Mouse (Mus musculus) MN1 (cell line): ENCODE data around the gene Ccdc157.

Experiments
- DNase-seq: peaks from one replicate; pipeline ENCODE4 v3.0.0-alpha.2; 2016; ENCODE audit warnings: low spot score

The Ccdc157 gene

DNA sequence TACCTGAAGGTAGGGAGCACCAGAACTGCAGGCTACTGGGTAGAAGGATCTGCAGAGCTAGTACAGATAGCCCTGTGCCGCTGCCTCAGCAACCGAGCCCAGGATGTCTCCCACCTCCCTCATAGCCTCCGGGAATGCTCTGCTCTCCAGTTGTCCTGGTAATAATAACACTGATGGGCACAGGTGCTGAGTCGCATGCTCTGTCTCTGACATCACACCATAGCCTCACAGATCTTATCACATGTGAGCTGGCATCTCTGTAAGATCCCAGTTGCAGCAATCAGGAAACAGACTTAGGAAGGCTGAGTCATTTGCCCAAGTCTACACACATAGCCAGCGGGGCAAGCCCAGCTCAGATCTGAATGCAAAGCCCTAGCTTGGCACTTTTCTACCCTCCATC lies 58.2 kb downstream of the Ccdc157 start:
- DNase-seq = peak; percentile 75

DNA sequence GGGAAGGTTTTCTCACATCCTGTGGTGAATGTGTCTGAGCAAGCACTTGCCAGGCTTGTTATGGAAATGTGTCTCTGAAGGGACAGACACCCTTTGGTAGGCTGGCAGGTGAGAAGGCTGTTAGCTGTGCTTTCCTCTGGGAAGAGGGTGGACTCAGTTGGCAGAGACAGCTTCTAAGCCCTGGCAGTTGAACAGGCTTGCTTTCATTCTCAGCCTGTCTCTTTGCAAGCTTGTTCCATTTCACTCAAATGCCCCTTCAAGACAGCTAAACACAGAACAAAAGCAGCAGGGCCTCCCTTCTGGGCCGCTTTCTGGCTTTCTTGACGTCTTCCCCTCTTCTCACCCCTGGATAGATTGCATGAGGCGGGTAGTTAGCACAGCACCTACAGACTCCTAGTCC lies 60.6 kb downstream of the Ccdc157 start:
- no peak for DNase-seq

DNA sequence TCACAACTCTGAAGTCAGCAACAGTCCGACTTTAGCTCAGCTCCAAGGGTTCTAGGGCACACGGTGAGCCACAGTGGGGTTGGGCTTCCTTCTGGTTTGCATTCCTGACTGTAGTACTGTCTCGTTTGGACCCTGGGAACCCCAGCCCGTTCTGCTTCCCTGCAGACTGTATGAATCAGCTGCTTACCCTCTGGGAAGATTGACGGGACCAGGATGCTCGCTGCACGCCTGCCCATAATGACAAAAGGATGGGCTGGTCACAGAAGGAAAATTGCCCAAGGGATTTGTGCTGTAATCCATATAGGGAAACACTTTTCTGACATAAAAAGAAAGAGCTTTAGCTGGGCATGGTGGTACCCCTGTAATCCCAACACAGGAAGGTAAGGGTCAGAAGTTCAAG lies 61.3 kb downstream of the Ccdc157 start:
- DNase-seq = no peak

DNA sequence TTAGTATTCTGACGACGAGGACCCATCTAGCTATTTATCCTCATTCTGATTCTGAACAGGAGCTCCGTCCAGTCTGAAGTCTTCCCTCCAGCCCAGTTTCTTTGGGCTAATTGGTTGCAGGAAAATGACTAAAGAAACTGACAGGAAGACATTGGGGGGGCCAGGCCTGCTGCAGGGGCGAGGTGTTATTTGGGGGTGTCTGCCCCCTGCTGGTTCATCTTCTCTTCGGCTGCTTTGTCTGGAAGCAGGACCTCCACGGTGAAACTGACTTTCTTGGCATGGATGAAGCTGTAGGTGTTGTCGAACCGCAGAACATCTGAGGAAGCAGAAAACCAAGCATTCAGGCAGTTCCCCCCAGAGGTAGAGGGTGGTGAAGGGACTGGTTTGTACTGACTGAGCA lies 62.0 kb downstream of the Ccdc157 start:
- no peak for DNase-seq

DNA sequence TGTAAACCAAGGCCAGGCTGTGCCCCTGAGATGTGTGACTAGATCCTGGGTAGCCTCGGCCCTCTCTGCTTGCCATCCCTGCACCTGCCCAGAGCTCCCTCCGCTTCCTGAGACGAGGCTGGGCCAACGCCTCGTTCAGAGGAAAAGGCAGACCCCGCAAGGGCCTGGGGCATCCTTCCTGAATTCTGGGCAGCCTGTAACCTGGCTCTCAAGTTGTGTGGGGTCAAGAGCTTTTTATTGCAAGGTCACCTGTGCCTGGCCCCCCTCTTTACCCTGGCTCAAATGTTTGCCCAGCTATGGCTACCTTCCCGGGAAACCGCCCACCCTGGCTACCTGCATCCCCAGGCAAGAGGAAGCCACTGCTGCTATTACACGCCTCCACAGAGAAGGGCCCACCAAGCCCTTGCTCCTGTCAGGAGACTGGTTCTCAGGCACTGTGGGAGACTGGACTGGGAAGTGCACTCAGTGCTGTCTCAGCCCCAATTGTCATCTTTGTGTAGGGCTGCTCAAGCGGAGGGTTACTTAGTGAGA lies 62.9 kb downstream of the Ccdc157 start:
- no peak for DNase-seq

DNA sequence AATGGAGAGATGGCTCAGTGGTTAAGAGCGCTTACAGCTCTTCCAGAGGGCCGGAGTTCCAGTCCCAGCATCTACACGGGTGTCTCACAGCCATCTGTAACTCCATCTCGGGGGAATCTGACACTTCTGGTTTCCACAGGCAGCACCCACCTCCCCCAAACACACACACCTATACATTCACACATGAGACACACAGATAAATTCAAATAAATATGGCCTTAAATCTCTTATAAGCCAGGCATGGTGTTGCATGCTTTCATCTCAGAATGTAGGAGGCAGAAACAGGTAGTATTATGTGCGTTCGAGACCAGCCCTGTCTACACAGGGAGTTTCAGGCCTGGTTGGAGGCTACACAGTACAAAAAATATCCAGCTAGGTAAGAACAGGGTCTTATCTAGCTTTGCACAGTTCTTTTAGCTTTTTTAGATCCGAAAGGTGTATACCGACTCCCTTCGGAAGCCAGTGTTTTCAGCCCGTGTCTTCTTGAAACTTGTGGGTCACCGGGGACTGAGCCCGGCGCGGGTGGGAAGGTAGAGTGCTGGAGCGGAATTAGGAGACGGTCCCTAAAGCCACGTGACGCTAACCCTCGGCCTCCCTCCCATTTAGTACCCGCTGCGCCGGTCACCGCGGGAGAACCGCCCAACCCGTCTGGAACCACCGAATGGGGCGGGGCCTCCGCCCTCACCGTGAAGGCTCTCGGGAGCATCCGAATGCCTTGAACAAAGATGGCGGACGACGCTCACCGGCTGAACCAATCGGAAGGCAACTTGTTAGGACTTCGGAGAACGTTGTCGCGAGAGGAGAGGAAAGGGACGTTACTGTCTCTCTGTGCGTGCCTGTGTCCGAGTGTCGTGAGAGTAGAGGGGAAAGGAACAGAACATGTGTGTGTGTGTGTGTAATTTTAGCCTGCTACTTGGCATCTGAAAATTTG lies 63.8 kb downstream of the Ccdc157 start:
- DNase-seq = peak; percentile 100

DNA sequence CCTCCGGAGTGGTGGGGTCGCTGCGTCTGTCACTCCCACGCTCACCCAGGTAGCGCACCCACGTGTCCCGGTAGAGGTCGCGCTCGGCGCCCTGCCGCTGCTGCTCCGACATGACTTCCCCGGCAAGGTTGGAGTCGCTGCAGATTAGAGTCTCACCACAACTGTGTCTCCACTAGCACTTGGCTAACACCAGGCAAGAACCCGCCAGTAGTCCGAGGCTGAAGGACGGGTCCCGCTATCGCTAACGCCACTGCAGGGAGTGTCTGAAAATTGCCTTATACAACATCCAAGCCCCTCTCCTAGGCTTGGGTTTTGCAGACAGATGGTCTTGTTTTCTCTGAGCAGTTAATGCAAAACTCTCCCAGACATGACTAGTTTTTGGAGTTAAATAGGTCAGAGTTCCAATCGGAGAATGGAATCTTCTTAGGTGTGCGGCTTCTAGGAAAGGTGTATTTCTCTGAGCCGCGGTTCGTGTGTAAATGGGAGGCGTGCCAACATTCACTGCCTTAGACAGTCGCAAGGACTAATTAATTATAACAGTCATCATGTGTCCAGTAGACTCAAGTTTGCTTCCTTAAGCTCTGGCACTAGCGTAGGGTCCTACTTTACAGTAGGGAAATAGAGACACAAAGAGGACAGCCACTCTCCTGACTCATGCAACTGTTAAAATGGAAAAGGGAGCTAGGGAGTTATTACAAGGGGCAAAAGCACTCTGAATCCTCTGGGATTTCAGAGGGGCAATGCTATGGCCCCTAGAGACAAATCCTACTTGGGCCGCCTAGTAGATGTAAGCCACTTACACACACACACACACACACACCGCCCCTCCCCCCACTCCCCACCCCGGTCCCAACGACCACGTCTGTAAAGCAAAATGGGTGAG lies 64.7 kb downstream of the Ccdc157 start, which contains the start of gene Mtfp1:
TSS of gene Mtfp1 (minus strand) at position 275 of the 883 bp plus-strand sequence.
- DNase-seq = peak; percentile 68

DNA sequence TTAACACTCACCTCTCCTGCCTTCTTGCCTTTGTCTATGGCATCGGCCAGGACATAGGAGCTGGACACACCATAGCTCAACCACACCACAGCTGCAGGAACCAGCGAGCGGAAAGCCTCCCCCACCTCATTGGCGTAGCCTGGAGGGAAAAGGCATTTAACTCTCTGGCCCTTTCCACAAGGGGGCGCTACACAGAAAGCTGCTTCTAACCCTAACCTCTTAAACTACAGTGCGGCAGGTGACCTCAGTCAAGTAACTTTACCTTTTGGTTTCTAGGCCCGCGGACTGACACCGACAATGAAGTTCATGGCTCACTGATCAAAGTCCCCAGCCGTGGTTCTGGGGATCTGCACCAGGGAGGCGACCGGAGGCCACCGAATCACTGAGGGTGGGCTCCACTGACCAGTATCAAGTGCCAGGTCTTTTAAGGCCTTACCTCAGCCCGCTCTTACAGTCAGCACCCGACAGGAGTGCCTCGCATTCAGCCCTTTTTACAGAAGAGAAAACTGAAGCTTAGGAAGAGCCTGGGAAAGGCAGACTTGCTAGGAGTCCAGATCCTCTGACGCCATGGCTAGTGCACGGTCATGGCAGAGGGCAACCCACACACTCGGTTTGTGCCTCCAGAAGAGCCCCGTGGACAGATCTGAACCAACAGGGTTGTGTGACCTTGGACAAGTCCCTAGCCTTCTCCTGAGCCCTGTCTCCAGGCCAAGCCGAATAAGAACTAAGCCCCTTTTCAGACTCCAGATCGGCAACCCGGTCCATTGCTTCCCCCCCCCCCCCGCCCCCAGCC lies 65.5 kb downstream of the Ccdc157 start:
- DNase-seq = no peak

DNA sequence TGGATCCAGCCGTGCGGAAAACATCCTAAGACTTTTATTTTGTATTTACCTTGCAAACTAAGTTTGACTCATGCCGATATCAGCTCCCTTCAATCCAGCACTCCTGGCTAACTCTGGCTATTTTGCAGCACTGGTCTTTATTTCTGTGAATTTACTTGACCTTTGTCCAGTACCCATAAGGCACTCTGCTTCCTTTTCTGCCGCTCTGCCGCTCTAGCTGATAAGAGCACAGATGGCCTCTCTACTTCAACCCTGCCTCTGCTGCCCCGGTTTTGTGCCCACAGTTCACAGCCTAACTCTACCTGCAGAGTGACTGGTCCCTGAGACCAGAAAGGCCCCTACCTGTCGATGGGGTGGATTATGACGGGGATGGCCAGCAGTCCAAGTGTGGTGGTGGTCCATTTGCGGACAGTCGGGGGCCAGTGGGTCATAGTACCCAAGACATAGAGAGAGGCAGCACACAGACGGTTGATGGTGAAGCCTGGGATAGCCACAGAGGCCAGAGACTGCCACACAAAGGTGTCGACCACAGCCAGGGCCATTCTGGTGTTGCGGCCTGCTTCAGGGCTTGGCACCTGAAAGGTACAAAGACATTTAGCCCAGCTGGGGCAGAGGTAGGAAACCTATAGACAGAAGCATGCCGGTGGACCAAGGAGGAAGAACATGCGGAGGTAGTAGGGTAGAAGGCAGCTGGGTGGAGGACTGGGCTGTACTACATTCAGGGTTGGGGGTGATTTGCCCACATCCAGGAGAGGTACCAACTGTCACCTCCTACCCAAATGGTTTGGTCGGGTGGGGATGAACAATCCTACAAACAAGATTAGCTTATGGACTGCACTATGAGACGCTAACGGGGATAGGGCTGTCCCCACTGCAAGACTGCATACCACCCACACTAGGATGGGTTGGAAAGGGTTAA lies 66.4 kb downstream of the Ccdc157 start:
- DNase-seq = no peak
